Mouse (Mus musculus) brain, adult 10 weeks (tissue): Measurements from ENCODE around the gene Olig2. TPM values are rescaled to one million over a fixed set of nuclear protein-coding genes. Genes with fewer than 3 reads are reported as not detected.

Source experiments
- polyA plus RNA-seq: library from polyadenylated mRNA; stranded (reverse); fragments of 350-450 nt; fragmentation: Illumina TruSeq; extraction: RNeasy Lipid Tissue Mini Kit (QIAGEN cat#74804); gene quantifications from one replicate; pipeline ENCODE4 v1.2.3, GENCODE M21; 2015; ENCODE audit warnings: low read depth, low replicate concordance

Gene Olig2
- 24.7 TPM for polyA plus RNA-seq

DNA sequence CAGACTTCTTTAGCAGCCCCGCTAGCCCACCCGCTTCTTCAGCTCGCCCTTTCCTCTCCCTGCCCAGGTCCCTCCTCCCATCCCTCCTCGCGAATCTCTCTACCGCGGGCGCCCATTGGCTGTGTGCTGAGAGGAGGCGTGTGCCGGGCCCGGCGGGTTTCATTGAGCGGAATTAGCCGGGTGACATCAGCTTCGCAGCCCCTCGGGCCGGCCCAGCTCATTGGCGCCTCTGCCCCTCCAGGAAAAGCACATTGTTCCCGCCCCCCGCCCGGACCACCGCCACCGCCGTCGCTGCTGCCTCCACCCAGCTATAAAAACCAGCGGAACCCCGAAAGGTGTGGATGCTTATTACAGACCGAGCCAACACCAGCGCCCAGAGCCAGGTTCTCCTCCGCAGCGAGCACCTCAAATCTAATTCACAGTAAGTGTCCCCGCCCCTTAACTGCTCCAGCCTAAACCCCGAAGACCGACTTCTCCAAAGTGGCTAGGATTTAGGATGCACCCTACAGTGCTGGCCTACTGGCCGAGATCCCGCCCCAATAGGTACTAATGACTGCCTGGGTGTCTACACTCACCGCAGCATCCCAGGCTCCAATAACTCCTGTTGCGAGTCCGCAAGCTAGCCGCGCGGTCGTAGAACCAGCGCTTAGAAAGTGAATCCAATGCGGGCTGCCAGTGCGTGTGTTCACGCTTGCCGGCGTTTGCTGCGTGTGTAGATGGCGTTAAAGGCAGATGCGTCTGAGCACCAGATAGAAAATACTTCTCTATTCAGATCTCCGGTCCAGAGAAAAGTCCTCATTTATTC lies at the start of gene Olig2:
Gene Olig2, plus strand, starts transcription at position 225 of the 805 bp plus-strand sequence.

DNA sequence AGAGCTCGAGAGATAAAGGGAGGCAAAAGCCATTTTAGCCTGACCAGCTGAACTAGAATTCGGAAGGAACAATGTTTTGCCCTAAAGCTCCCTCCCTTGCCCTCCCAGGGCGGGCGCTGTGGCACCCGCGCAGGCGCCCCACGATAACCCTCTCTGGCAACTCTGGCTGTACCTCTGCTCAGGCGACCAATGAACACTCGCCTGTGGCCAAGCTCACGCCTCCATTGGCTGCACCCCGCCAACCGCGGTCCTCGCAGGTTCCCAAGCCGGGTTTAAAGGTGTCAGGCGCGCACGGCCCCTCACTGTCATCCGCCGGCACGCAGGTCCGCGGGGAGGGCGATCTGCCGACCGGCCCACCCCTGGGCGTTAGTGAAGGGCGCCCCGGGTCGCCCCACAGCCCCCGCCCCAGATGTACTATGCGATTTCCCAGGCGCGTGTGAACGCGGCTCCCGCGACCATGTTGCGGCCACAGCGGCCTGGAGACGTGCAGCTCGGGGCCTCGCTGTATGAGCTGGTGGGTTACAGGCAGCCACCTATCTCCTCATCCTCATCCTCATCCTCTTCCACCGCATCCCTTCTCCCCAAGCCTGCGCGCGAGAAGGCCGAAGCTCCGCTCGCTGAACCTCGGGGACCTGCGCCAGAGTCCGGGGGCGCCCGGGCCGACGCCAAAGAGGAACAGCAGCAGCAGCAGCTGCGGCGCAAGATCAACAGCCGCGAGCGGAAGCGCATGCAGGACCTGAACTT lies 44.4 kb downstream of the Olig2 start, which contains the start of gene Olig1:
Gene Olig1, plus strand, starts transcription at position 305 of the 744 bp plus-strand sequence.

Other genes starting within 250 kb of the Olig2 start
- gene Synj1, start 214.1 kb upstream of the Olig2 start, polyA plus RNA-seq = 217 TPM
- gene Paxbp1, start 180.9 kb upstream of the Olig2 start, polyA plus RNA-seq = 49.5 TPM
- gene 4932438H23Rik, start 130.3 kb upstream of the Olig2 start, polyA plus RNA-seq = 1.7 TPM
- 109 TPM for gene Olig1, start 44.3 kb downstream of the Olig2 start, polyA plus RNA-seq
- gene Ifnar2, start 147.3 kb downstream of the Olig2 start, polyA plus RNA-seq = 25.9 TPM
- not detected for gene Gm21970, start 166.3 kb downstream of the Olig2 start, polyA plus RNA-seq
- 12.1 TPM for gene Il10rb, start 180.7 kb downstream of the Olig2 start, polyA plus RNA-seq